Mouse (Mus musculus) bone marrow macrophage, adult 2 months (primary cell): ENCODE results near the gene Efhd2. TPM values are rescaled to one million over a fixed set of nuclear protein-coding genes. Genes with fewer than 3 reads are reported as not detected.

Source experiments
- H3K27ac ChIP-seq: 2 replicates; pipeline ENCODE4 v1.5.1; 2012; ENCODE audit warnings: low read depth, low read length; ENCODE audit not compliant: insufficient read depth
- H3K4me1 ChIP-seq: 2 replicates; pipeline ENCODE4 v1.6.1; 2012; ENCODE audit warnings: low read length; ENCODE audit not compliant: control insufficient read depth, insufficient read depth
- H3K4me3 ChIP-seq: 2 replicates; pipeline ENCODE4 v1.5.1; 2012; ENCODE audit warnings: mild to moderate bottlenecking, low read length, moderate library complexity; ENCODE audit not compliant: insufficient read depth
- CTCF ChIP-seq: IDR thresholded peaks from 2 replicates; pipeline ENCODE4 v1.5.1; 2012; ENCODE audit warnings: low read depth, mild to moderate bottlenecking, low read length, moderate library complexity
- POLR2A ChIP-seq: IDR thresholded peaks from 2 replicates; pipeline ENCODE4 v1.6.1; 2012; ENCODE audit warnings: mild to moderate bottlenecking, low read depth, low read length, borderline replicate concordance
- polyA plus RNA-seq: library from polyadenylated mRNA; stranded (reverse); fragments of >200 nt; gene quantifications from 2 replicates; pipeline ENCODE4 v1.2.4, GENCODE M21; 2012; ENCODE audit not compliant: missing spikeins, insufficient read depth, insufficient read length

Efhd2 gene
- polyA plus RNA-seq, 1 experiment = 491 TPM

DNA sequence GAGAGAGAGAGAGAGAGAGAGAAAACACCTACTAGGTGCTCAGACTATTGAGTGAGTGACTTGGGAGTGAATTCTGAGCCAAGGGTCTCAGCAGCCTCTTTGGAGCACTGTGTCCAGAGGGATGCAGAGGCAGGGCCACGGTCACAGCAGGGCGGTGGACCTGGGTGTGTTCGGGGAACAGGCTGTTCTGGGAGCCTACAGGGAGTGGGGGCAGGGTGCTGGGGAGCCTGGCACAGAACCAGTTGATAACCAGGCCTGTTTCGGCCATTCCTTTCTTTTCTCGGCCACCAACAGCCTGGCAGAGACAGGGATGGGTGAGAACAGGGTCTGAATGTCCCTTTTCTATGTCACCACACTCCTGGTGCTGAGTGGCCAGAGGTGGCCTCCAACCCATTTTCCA is 11.9 kb downstream of the Efhd2 start:
- Histone ChIP-seq H3K4me3 (no peak overlapping the region), H3K4me1 (peaks cover 43% of the 10 kb centered on the region), H3K27ac (no peak overlapping the region)
- no peak for TF ChIP-seq POLR2A
- no peak for TF ChIP-seq CTCF

DNA sequence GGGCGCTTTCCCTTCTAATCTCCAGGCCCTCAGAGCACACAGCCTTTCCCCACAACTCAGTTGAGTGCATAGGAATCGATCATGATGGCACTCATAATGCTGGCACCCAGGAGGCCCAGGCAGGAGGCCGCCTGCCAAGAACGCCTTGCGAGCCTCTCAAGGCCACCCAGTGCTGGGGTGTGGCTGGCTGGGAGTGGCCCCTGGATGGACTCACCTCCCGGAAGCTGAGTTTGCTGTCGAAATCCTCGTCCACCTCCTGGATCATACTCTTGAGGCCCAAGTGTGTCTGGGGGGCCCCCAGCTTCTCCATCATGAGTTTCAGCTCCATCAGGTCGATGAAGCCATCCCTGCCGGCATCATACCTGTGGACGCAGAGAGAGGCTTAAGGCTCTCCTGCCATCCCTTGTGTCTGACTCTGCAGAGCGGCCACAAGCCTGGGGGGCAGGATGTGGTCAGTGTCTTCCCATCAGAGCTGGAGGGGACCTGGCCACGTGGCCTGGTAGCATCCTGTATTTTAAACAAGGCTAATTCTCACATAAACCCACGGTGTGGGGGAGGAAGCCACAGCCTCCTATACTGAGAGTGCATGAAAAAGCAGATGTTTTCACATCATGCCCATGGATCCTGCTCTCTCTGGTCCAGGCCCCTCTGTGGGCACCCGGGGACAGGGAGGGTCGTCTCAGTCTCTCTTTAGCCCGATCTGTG is 13.0 kb downstream of the Efhd2 start:
- no peak overlapping the region for H3K4me3 ChIP-seq
- H3K27ac ChIP-seq = no peak overlapping the region
- H3K4me1 ChIP-seq = peaks cover 35% of the 10 kb centered on the region
- TF ChIP-seq POLR2A (no peak), CTCF (no peak)

DNA sequence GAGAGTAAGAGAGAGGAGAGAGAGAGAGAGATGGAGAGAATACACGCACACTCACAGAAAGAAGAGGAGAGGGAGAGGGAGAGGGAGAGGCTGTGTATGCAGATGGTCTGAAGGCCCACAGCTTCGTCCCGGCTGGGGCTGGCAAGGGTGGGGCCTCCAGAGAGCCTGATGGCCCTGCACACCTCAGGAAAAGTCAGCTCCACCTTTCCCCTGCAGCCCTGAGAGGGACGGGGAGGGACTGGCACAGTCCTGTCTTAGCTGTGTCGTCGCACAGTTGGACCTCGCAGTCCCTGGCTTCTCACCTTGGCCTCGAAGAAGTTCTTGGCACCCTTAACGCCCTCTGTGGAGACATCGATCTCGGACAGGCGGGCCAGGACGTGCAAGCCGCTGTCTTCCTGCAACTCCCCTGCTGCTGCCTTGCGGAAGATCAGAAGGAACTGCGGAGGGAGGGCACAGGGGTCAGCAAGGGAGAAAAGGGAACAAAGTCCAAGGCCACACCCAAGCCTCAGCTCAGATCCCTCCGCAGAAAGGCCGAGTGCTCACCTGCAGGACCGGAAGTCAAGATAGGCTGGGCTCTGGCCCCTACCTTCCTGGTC is 14.4 kb downstream of the Efhd2 start:
- Histone ChIP-seq H3K4me1 (peaks cover 22% of the 10 kb centered on the region), H3K27ac (no peak overlapping the region), H3K4me3 (no peak overlapping the region)
- TF ChIP-seq POLR2A (no peak), CTCF (no peak)

DNA sequence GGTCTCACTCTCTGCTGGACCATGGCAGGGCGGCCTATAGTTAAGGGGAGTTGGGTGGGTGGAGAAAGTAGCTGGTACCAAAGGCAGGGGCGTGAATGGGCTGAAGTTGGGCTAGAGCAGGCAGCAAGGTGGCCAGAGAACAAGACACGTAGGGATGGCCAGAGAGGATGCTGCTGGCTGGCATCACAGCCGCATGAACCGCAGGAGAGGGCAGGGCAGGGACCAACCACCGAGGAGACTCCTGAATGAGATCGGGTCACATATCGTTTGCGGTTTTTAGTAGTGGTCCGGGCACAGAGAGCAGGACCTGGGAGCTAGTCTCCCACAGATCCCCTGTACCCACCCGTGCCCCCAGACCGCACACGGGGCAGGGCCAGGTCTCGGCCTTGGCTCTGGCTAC is 15.4 kb downstream of the Efhd2 start:
- Histone ChIP-seq H3K27ac (no peak overlapping the region), H3K4me3 (no peak overlapping the region), H3K4me1 (peaks cover 19% of the 10 kb centered on the region)
- TF ChIP-seq POLR2A (no peak), CTCF (no peak)

DNA sequence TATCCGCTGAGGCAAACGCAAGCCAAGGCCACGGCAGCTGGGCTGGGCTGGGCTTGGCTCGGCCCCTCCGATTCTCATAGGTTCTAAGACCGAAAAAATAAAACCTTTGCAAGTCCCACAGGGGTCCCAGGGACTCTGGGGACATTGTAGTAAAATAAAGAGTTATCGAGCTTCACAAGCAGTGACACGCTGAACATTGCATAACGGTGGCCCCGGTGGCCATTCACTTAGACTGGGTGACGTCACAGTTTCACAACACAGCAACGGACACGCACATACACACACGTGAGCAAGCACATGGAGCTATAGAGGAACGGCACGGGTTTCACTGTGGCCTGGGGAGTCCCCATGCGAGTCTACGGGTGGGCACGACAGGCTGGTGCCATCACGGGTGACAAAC is 16.2 kb downstream of the Efhd2 start:
- TF ChIP-seq POLR2A (no peak), CTCF (no peak)
- peaks cover 19% of the 10 kb centered on the region for H3K4me1 ChIP-seq
- peak overlapping the region; percentile 39 for H3K27ac ChIP-seq
- H3K4me3 ChIP-seq = no peak overlapping the region

DNA sequence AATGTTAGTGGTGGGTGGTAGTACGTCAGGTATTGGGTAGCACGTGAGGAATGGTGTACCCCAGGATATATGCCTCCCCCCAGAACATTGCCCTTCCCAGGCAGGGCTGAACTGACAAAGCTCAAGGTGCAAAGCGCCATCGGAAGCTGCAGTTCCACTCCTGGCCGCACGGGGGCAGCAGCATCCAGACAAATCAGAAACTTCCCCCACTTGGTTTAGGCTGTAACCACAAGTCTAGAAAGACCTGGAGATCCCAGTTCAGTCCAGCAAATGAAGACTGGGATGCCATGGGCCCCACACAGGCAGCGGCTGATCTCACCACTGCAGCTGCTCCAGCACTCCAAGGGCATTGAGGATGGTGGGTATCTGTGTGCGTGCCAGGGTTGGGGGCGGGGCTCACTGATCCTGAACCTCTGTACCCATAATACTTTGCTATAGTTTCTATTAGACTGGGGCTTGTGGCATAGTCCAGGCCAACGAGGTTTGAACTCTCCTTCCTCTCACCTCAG is 17.2 kb downstream of the Efhd2 start:
- TF ChIP-seq POLR2A (no peak), CTCF (peak; percentile 97)
- Histone ChIP-seq H3K4me1 (peaks cover 18% of the 10 kb centered on the region), H3K27ac (no peak overlapping the region), H3K4me3 (no peak overlapping the region)

DNA sequence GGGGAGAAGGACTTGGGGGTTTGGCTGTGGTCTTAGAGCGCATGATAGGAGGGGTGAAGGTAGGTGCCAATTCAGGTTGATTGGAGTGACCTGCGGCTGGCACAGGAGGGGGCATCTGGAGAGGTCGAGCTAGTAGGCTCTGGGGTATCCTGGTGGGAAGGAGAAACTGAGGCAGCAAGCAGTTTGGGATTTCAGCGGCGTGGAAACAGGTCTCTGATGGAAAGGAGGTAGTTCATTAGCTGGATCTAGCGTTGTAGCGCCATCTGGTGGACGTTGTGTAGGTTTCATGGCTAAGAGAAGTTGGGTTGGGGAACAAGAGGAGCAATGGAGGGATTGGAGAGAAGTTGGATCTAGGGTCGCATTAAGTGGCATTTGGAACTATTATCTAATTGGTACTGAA is 21.3 kb downstream of the Efhd2 start:
- H3K4me1 ChIP-seq = peaks cover 8% of the 10 kb centered on the region
- no peak for TF ChIP-seq POLR2A
- TF ChIP-seq CTCF = peak; percentile 46; the same call in 1 of the 2 replicates
- no peak overlapping the region for H3K4me3 ChIP-seq
- H3K27ac ChIP-seq = no peak overlapping the region

DNA sequence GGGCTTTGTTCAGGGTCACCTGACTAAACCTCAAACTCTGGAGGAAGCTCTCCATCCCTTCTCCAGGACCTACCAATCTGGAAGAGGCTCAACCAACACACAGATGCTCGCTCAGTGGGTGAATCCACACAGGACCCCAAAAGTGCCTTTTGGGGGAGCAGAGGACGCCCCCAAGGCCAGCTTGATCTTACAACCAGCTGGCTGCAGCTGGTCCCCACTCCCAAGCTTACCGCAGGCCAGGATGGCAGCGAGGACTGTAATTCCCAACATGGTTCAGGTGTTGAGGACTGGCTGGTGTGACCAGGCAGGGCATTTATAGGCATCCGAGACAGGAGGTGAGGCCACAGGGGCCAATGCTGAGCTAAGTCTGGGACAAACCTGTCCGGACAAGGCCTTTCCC is 28.7 kb downstream of the Efhd2 start, which contains the start of gene Ctrc:
Gene Ctrc, minus strand, starts transcription at position 361 of the 400 bp plus-strand sequence.
- no peak for TF ChIP-seq CTCF
- TF ChIP-seq POLR2A = no peak
- Histone ChIP-seq H3K4me3 (no peak within 1 kb of the TSS), H3K4me1 (peaks cover 4% of the 10 kb centered on the region; the same call in 1 of the 2 replicates), H3K27ac (no peak within 1 kb of the TSS)

DNA sequence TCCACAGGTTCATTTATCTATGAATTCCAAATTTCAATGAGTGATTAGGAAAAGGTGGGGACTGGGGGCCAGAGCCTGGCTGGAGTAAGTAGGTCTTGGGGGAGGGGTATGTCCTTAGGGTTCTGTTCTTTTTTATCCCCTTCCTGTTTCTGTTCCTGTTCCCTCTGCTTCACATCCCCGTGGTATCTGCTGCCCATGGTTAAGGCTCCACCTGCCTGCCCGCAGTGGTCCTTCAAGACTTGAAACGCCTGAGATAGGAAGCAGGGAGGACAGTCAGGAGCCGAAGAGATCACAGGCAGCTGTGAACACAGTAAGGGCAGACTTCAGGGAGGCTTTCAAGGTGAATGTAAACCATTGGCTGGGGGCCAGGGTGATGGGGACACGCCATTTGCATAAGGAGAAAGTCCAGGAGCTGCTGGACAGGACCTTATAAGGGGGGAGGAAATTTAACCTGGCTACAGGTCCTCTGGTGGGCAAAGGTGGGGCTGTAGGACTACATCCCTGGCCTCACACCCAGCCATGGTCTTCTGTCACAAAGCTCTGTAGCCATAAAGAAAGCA is 40.1 kb downstream of the Efhd2 start:
- TF ChIP-seq POLR2A = no peak
- no peak for TF ChIP-seq CTCF
- peaks cover 12% of the 10 kb centered on the region for H3K4me1 ChIP-seq
- H3K27ac ChIP-seq = no peak overlapping the region
- H3K4me3 ChIP-seq = no peak overlapping the region

DNA sequence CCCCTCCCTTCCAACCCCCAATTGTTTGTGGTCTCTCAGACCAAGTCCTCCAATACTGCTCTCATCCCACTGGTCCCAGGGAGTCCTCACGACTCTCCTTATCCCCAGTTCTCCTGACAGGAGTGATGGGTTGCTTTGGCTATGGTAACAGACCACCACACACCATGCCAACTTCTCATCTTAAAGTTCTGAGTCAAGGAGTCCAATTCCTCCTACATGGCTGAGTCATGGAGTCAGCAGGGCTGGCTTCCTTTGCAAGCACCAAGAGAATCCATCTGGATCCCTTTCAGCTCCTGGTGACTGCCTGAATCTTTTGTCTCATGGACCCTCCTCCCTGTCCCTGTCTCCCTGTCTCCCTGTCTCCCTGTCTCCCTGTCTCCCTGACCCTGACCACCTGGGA is 40.8 kb downstream of the Efhd2 start:
- H3K4me1 ChIP-seq = peaks cover 12% of the 10 kb centered on the region
- TF ChIP-seq CTCF (no peak), POLR2A (no peak)
- H3K27ac ChIP-seq = no peak overlapping the region
- no peak overlapping the region for H3K4me3 ChIP-seq
